Comparison of ENCODE assay signal across 28 mouse cellular contexts in genomic region chr4:140569394-140569793, GRCm38 (mm10).
"Had no signal": no experiment of that assay in that cellular context is flagged by ENCODE, and none has a peak within 500 bp of the region (broad histone marks: within the 10 kb centered on the region; RNA-seq: fewer than 3 reads in every experiment).

No protein-coding gene starts in this region.

- H3K9ac ChIP-seq: heart, embryonic 13.5 days; heart, embryonic 15.5 days; hindbrain, embryonic 12.5 days; hindbrain, embryonic 14.5 days; intestine, embryonic 15.5 days; limb, embryonic 13.5 days; limb, embryonic 15.5 days; liver, embryonic 12.5 days; liver, embryonic 14.5 days had no signal

- ATAC-seq: hindbrain, embryonic 16.5 days; inflammation-experienced regulatory T-cells, adult 6 months; intestine, embryonic 15.5 days; intestine, postnatal 0 days; liver, embryonic 12.5 days had no signal

- H3K9me3 ChIP-seq: heart, embryonic 10.5 days; heart, embryonic 13.5 days; heart, embryonic 15.5 days; intestine, embryonic 15.5 days; limb, embryonic 13.5 days; limb, embryonic 15.5 days; liver, embryonic 12.5 days had no signal

- H3K4me2 ChIP-seq: heart, embryonic 13.5 days; heart, embryonic 15.5 days; hindbrain, embryonic 12.5 days; hindbrain, embryonic 14.5 days; intestine, embryonic 15.5 days; limb, embryonic 13.5 days; limb, embryonic 15.5 days; liver, embryonic 12.5 days had no signal

- H3K4me3 ChIP-seq: gastrocnemius, adult 2 months; heart, embryonic 10.5 days; heart, embryonic 13.5 days; heart, embryonic 15.5 days; hindbrain, embryonic 10.5 days; hindbrain, embryonic 12.5 days; intestine, embryonic 15.5 days; layer of hippocampus, adult 2 months; limb, embryonic 13.5 days; limb, embryonic 15.5 days; liver, embryonic 12.5 days had no signal

- DNase-seq: gastrocnemius, adult 2 months; gastrocnemius, postnatal 10 days; gastrocnemius, postnatal 25 days; heart, adult 18-20 months; heart, postnatal 4 days; kidney, adult 18-20 months; kidney, adult 8-10 months; kidney, postnatal 10 days; kidney, postnatal 25 days; kidney, postnatal 4 days; layer of hippocampus, adult 9-11 months; layer of hippocampus, postnatal 36 days; left cerebral cortex, postnatal 4 days had no signal

- H3K27ac ChIP-seq: gastrocnemius, adult 2 months; heart, embryonic 10.5 days; heart, embryonic 13.5 days; heart, embryonic 15.5 days; hindbrain, embryonic 10.5 days; hindbrain, embryonic 12.5 days; hindbrain, embryonic 14.5 days; intestine, embryonic 15.5 days; layer of hippocampus, adult 2 months; limb, embryonic 13.5 days; limb, embryonic 15.5 days; liver, embryonic 12.5 days; liver, embryonic 14.5 days had no signal

- H3K4me1 ChIP-seq: heart, embryonic 10.5 days; heart, embryonic 13.5 days; heart, embryonic 15.5 days; hindbrain, embryonic 12.5 days; intestine, embryonic 15.5 days; limb, embryonic 13.5 days; limb, embryonic 15.5 days had no signal

- H3K27me3 ChIP-seq: heart, embryonic 13.5 days; heart, embryonic 15.5 days; hindbrain, embryonic 12.5 days; intestine, embryonic 15.5 days; limb, embryonic 13.5 days; limb, embryonic 15.5 days; liver, embryonic 12.5 days had no signal
